In genomic region chr13:23518295-23518603, GRCm38 (mm10) we compare ENCODE assay signal across 8 mouse cellular contexts. TPM values are rescaled to one million over a fixed set of nuclear protein-coding genes. Genes with fewer than 3 reads are reported as not detected.
DNase-seq lines count a peak whose midpoint lies in the region; ATAC-seq and TF ChIP-seq lines count a peak whose summit lies in the region.

No protein-coding gene starts in this region.

- H3K4me2 ChIP-seq in heart, postnatal 0 days (ENCODE audit: low read depth, low read length), result peak overlapping the region; percentile 80
- H3K4me2 ChIP-seq in hindbrain, embryonic 12.5 days (replicated peaks), result peak overlapping the region; percentile 68

- H3K9ac ChIP-seq in heart, postnatal 0 days (replicated peaks; ENCODE audit: low read depth, low read length), result no peak overlapping the region; the same call in 1 of the 2 replicates
- no peak overlapping the region for H3K9ac ChIP-seq in hindbrain, embryonic 12.5 days

- H3K27me3 ChIP-seq in heart, postnatal 0 days (ENCODE audit: control insufficient read depth, insufficient read depth, low read length), result no peaks in the 10 kb centered on the region
- H3K27me3 ChIP-seq in hindbrain, embryonic 12.5 days, result no peaks in the 10 kb centered on the region
- no peaks in the 10 kb centered on the region for H3K27me3 ChIP-seq in midbrain, embryonic 10.5 days (ENCODE audit: low read depth, poor library complexity, severe bottlenecking)

- no peaks in the 10 kb centered on the region for H3K9me3 ChIP-seq in heart, postnatal 0 days (replicated peaks; ENCODE audit: control insufficient read depth, low read length)
- H3K9me3 ChIP-seq in hindbrain, embryonic 12.5 days (replicated peaks), result no peaks in the 10 kb centered on the region
- no peaks in the 10 kb centered on the region for H3K9me3 ChIP-seq in midbrain, embryonic 10.5 days (replicated peaks)

- no peak for ATAC-seq in heart, postnatal 0 days (ENCODE audit: insufficient read depth, low read depth)
- ATAC-seq in hindbrain, embryonic 12.5 days (ENCODE audit: low FRiP score), result 0 out of 2 replicates have a peak, but pooled peaks have one; percentile 8

- TF ChIP-seq CTCF in heart, postnatal 0 days (IDR thresholded peaks at IDR 0.05; ENCODE audit: low read depth), result no peak
- no peak for TF ChIP-seq CTCF in bone marrow macrophage, adult 2 months (IDR thresholded peaks at IDR 0.05; ENCODE audit: low read depth, low read length)

- no peak for TF ChIP-seq POLR2A in bone marrow macrophage, adult 2 months (IDR thresholded peaks at IDR 0.05; ENCODE audit: borderline replicate concordance, low read depth, low read length)

- peak overlapping the region; percentile 59 for H3K4me3 ChIP-seq in heart, postnatal 0 days (ENCODE audit: low read depth, low read length)
- peak overlapping the region; percentile 57 for H3K4me3 ChIP-seq in bone marrow macrophage, adult 2 months (ENCODE audit: insufficient read depth, low read length)
- H3K4me3 ChIP-seq in hindbrain, embryonic 12.5 days, result peak overlapping the region; percentile 41
- peak overlapping the region; percentile 60 for H3K4me3 ChIP-seq in midbrain, embryonic 10.5 days

- TF ChIP-seq EP300 in heart, postnatal 0 days (IDR thresholded peaks at IDR 0.05; ENCODE audit: low read depth), result no peak

- H3K4me1 ChIP-seq in heart, postnatal 0 days (ENCODE audit: control insufficient read depth, insufficient read depth), result no peaks in the 10 kb centered on the region
- H3K4me1 ChIP-seq in bone marrow macrophage, adult 2 months (ENCODE audit: control insufficient read depth, insufficient read depth, low read length), result peaks cover 8% of the 10 kb centered on the region
- H3K4me1 ChIP-seq in hindbrain, embryonic 12.5 days, result peaks cover 3% of the 10 kb centered on the region; the same call in 1 of the 2 replicates
- H3K4me1 ChIP-seq in midbrain, embryonic 10.5 days, result peaks cover 20% of the 10 kb centered on the region

- DNase-seq in heart, postnatal 0 days (ENCODE audit: low spot score), result no peak
- no peak for DNase-seq in heart, postnatal 10 days
- no peak for DNase-seq in midbrain, embryonic 10.5 days (ENCODE audit: low spot score)
- no peak for DNase-seq in urinary bladder, adult 18-20 months (ENCODE audit: low spot score in 2 of 2)
- no peak for DNase-seq in thymus, postnatal 4 days
- DNase-seq in layer of hippocampus, adult 9-11 months, result no peak

- WGBS in heart, postnatal 0 days, result under 1% methylated on average over 6 of the region's 6 CpGs
- WGBS in hindbrain, embryonic 12.5 days, result 1% methylated on average over 6 of the region's 6 CpGs
- WGBS in midbrain, embryonic 10.5 days, result 1% methylated on average over 6 of the region's 6 CpGs

- H3K27ac ChIP-seq in heart, postnatal 0 days (ENCODE audit: low read depth), result peak overlapping the region; percentile 54
- peak overlapping the region; percentile 65 for H3K27ac ChIP-seq in bone marrow macrophage, adult 2 months (ENCODE audit: insufficient read depth, low read depth, low read length)
- H3K27ac ChIP-seq in hindbrain, embryonic 12.5 days, result no peak overlapping the region
- no peak overlapping the region for H3K27ac ChIP-seq in midbrain, embryonic 10.5 days (replicated peaks)

- intact Hi-C loops in heart, postnatal 10 days (cut with DNase I), result loop anchor here (2.0 to 10.0 kb wide), 5 partner anchors 71 to 1806 kb away; partner anchors contain the start of genes Zfp184 and Zfp322a

- H3K36me3 ChIP-seq in heart, postnatal 0 days (replicated peaks; ENCODE audit: control insufficient read depth, insufficient read depth, low read length), result no peaks in the 10 kb centered on the region
- no peaks in the 10 kb centered on the region for H3K36me3 ChIP-seq in hindbrain, embryonic 12.5 days
- no peaks in the 10 kb centered on the region for H3K36me3 ChIP-seq in midbrain, embryonic 10.5 days

RNA-seq across cellular contexts. Expression of gene Hist1h4h, which starts 12.6 kb away (rescaled TPM):
- 3,824 and 4,565 TPM in 2 replicates for total RNA-seq in heart, postnatal 0 days (2014; rRNA removed; ENCODE audit: low replicate concordance)
- 30.4 and 37.5 TPM in 2 replicates for polyA plus RNA-seq in heart, postnatal 0 days (2015; fragmentation: Nextera tagmentation; extraction: Ambion mirVana)
- total RNA-seq in heart, postnatal 10 days (2021), result 100 to 1,000 TPM; 743 to 812 TPM
- polyA plus RNA-seq in bone marrow macrophage, adult 2 months (2012; ENCODE audit: insufficient read depth, insufficient read length, missing spikeins), result 2.5 and 3.1 TPM in 2 replicates
- polyA plus RNA-seq in hindbrain, embryonic 12.5 days (2016; fragmentation: Nextera tagmentation; extraction: Ambion mirVana), result 5.7 and 6.9 TPM in 2 replicates
- polyA plus RNA-seq in midbrain, embryonic 10.5 days (2016; fragmentation: Nextera tagmentation; extraction: Ambion mirVana), result 2.0 and 4.1 TPM in 2 replicates

RNA-seq across cellular contexts. Expression of gene Hist1h2af, which starts 15.5 kb away (rescaled TPM):
- total RNA-seq in heart, postnatal 0 days (2014; rRNA removed; ENCODE audit: low replicate concordance), result 369 and 922 TPM in 2 replicates
- polyA plus RNA-seq in heart, postnatal 0 days (2015; fragmentation: Nextera tagmentation; extraction: Ambion mirVana), result 1.3 and 2.6 TPM in 2 replicates
- 100 to 1,000 TPM; 171 to 245 TPM for total RNA-seq in heart, postnatal 10 days (2021)
- polyA plus RNA-seq in bone marrow macrophage, adult 2 months (2012; ENCODE audit: insufficient read depth, insufficient read length, missing spikeins), result 42.5 and 76.9 TPM in 2 replicates
- polyA plus RNA-seq in hindbrain, embryonic 12.5 days (2016; fragmentation: Nextera tagmentation; extraction: Ambion mirVana), result 5.2 TPM in 1 of 2 replicates, not detected in the other
- 4.7 and 9.5 TPM in 2 replicates for polyA plus RNA-seq in midbrain, embryonic 10.5 days (2016; fragmentation: Nextera tagmentation; extraction: Ambion mirVana)

RNA-seq across cellular contexts. Expression of gene Hist1h3g, which starts 17.0 kb away (rescaled TPM):
- 709 and 989 TPM in 2 replicates for total RNA-seq in heart, postnatal 0 days (2014; rRNA removed; ENCODE audit: low replicate concordance)
- polyA plus RNA-seq in heart, postnatal 0 days (2015; fragmentation: Nextera tagmentation; extraction: Ambion mirVana), result 2.4 and 2.5 TPM in 2 replicates
- total RNA-seq in heart, postnatal 10 days (2021), result 10 to 100 TPM; 45.9 to 66.2 TPM
- polyA plus RNA-seq in bone marrow macrophage, adult 2 months (2012; ENCODE audit: insufficient read depth, insufficient read length, missing spikeins), result not detected in 2 replicates
- polyA plus RNA-seq in hindbrain, embryonic 12.5 days (2016; fragmentation: Nextera tagmentation; extraction: Ambion mirVana), result 2.2 and 4.4 TPM in 2 replicates
- 5.5 and 5.6 TPM in 2 replicates for polyA plus RNA-seq in midbrain, embryonic 10.5 days (2016; fragmentation: Nextera tagmentation; extraction: Ambion mirVana)

RNA-seq across cellular contexts. Expression of gene Hist1h2bh, which starts 24.9 kb away (rescaled TPM):
- 82.5 and 133 TPM in 2 replicates for total RNA-seq in heart, postnatal 0 days (2014; rRNA removed; ENCODE audit: low replicate concordance)
- polyA plus RNA-seq in heart, postnatal 0 days (2015; fragmentation: Nextera tagmentation; extraction: Ambion mirVana), result 0.25 and 0.31 TPM in 2 replicates
- 10 to 100 TPM in 1 of 2 experiments, 1 to 10 TPM in 1; 9.2 to 11.2 TPM for total RNA-seq in heart, postnatal 10 days (2021)
- 0.71 and 0.97 TPM in 2 replicates for polyA plus RNA-seq in bone marrow macrophage, adult 2 months (2012; ENCODE audit: insufficient read depth, insufficient read length, missing spikeins)
- 0.37 and 0.57 TPM in 2 replicates for polyA plus RNA-seq in hindbrain, embryonic 12.5 days (2016; fragmentation: Nextera tagmentation; extraction: Ambion mirVana)
- 1.00 and 1.0 TPM in 2 replicates for polyA plus RNA-seq in midbrain, embryonic 10.5 days (2016; fragmentation: Nextera tagmentation; extraction: Ambion mirVana)

RNA-seq across cellular contexts. Expression of gene Hist1h3f, which starts 25.6 kb away (rescaled TPM):
- total RNA-seq in heart, postnatal 0 days (2014; rRNA removed; ENCODE audit: low replicate concordance), result 441 and 779 TPM in 2 replicates
- 0.29 and 0.45 TPM in 2 replicates for polyA plus RNA-seq in heart, postnatal 0 days (2015; fragmentation: Nextera tagmentation; extraction: Ambion mirVana)
- 10 to 100 TPM; 52.6 to 63.4 TPM for total RNA-seq in heart, postnatal 10 days (2021)
- polyA plus RNA-seq in bone marrow macrophage, adult 2 months (2012; ENCODE audit: insufficient read depth, insufficient read length, missing spikeins), result 0.80 TPM in 1 of 2 replicates, not detected in the other
- 0.66 and 1.4 TPM in 2 replicates for polyA plus RNA-seq in hindbrain, embryonic 12.5 days (2016; fragmentation: Nextera tagmentation; extraction: Ambion mirVana)
- polyA plus RNA-seq in midbrain, embryonic 10.5 days (2016; fragmentation: Nextera tagmentation; extraction: Ambion mirVana), result 1.1 and 1.5 TPM in 2 replicates

Comparison
In these comparisons a context has a peak if more than half of its experiments do, and no peak if none do; other contexts are left out.
1. H3K27ac ChIP-seq: peak in heart, postnatal 0 days (single experiment) and bone marrow macrophage, adult 2 months (single experiment); none in hindbrain, embryonic 12.5 days (single experiment) and midbrain, embryonic 10.5 days (single experiment).
2. Peak in every context shown above with its lines, with median percentiles within 50 percentile points of each other: H3K4me3 ChIP-seq.